Mouse (Mus musculus) lung, adult 2 months (tissue): ENCODE data around the gene Mtss1l. TPM values are rescaled to one million over a fixed set of nuclear protein-coding genes. Genes with fewer than 3 reads are reported as not detected.

Experiments used
- DNase-seq: peaks from one replicate; pipeline ENCODE4 v3.0.0; 2022
- H3K4me1 ChIP-seq: fragments of 200-500 bp; 2 replicates; pipeline ENCODE4 v1.6.1; 2011; ENCODE audit warnings: low read length; ENCODE audit not compliant: control insufficient read depth, insufficient read depth
- H3K4me3 ChIP-seq: fragments of 200-500 bp; replicated peaks from 2 replicates; pipeline ENCODE3; 2011; ENCODE audit warnings: low read depth, mild to moderate bottlenecking, control low read depth, low read length; ENCODE audit errors: extremely low read depth
- CTCF ChIP-seq: fragments of 200-500 bp; IDR thresholded peaks from 2 replicates; pipeline ENCODE4 v1.5.1; 2011; ENCODE audit warnings: mild to moderate bottlenecking, low read length, control low read depth; ENCODE audit not compliant: insufficient read depth
- POLR2A ChIP-seq: fragments of 200-500 bp; IDR thresholded peaks from 2 replicates; pipeline ENCODE4 v1.6.1; 2011; ENCODE audit warnings: low read depth, mild to moderate bottlenecking, control low read depth, low read length, borderline replicate concordance; ENCODE audit errors: extremely low read depth
- WGBS: fragments of 180-500 bp; shearing (Covaris S2); methylation state at CpG from one replicate; pipeline ENCODE4 v1.1.7; 2018; 5-methylcytosine and 5-hydroxymethylcytosine counted together
- polyA plus RNA-seq: library from polyadenylated mRNA; depleted of rRNA; stranded (reverse); fragments of >200 nt; gene quantifications from 2 replicates; pipeline ENCODE4 v1.2.3, GENCODE M21; 2012; rRNA removed

Gene Mtss1l
- 120 and 125 TPM in 2 replicates for polyA plus RNA-seq

- H3K4me3 ChIP-seq = peak within 1 kb of the TSS; percentile 90
- H3K4me1 ChIP-seq = peaks cover 31% of the 10 kb centered on the region
- peak; percentile 64 for DNase-seq
- WGBS = 8% methylated on average over 73 of the region's 75 CpGs
- no peak for TF ChIP-seq CTCF
- 0 out of 2 replicates have a peak, but pooled peaks have one; percentile 12 for TF ChIP-seq POLR2A
These were observed at the start of gene Mtss1l for GRCm38 (mm10) chr8:110720685-110721598. Gene Mtss1l, plus strand, starts transcription at chr8:110721476.

GRCm38 (mm10) chr8:110672133-110672532 is 49.1 kb upstream of the Mtss1l start:
- TF ChIP-seq POLR2A = 0 out of 2 replicates have a peak, but pooled peaks have one; percentile 22
- no peak for TF ChIP-seq CTCF
- Histone ChIP-seq H3K4me3 (no peak overlapping the region), H3K4me1 (peaks cover 31% of the 10 kb centered on the region)
- no peak for DNase-seq
- WGBS = 47% methylated on average over 2 of the region's 2 CpGs

- WGBS = 42% methylated on average over 2 of the region's 2 CpGs
- no peak for DNase-seq
- H3K4me1 ChIP-seq = peaks cover 31% of the 10 kb centered on the region
- no peak for TF ChIP-seq POLR2A
- no peak for TF ChIP-seq CTCF
- no peak overlapping the region for H3K4me3 ChIP-seq
These were observed 48.1 kb upstream of the Mtss1l start for GRCm38 (mm10) chr8:110673168-110673567.

- Histone ChIP-seq H3K4me3 (no peak overlapping the region), H3K4me1 (peaks cover 32% of the 10 kb centered on the region)
- 100% methylated on average over 1 of the region's 1 CpGs for WGBS
- TF ChIP-seq CTCF (no peak), POLR2A (no peak)
- DNase-seq = no peak
These were observed 46.7 kb upstream of the Mtss1l start for GRCm38 (mm10) chr8:110674589-110674988.

DNA sequence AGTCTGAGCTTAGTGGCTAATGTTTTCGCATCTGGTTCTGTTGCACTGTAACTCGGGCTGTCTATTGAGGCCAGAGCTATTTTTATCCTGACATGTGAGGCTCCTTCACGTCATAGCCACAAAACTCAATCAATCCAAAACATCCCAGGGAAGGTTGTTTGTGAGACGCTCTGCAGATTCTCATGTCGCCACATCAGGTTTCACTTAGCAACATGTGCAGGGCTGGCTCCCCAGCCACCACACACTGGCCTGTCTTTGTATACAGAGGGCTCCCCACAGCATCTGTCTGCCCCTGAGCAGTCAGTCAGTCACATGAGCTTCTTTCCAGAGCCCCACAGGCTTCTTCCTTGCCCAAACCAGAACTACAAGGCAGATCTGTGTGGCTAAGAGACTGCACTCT is 44.6 kb upstream of the Mtss1l start:
- DNase-seq = no peak
- TF ChIP-seq CTCF (no peak), POLR2A (no peak)
- WGBS = 65% methylated on average over 5 of the region's 5 CpGs
- H3K4me3 ChIP-seq = no peak overlapping the region
- peaks cover 19% of the 10 kb centered on the region for H3K4me1 ChIP-seq

DNA sequence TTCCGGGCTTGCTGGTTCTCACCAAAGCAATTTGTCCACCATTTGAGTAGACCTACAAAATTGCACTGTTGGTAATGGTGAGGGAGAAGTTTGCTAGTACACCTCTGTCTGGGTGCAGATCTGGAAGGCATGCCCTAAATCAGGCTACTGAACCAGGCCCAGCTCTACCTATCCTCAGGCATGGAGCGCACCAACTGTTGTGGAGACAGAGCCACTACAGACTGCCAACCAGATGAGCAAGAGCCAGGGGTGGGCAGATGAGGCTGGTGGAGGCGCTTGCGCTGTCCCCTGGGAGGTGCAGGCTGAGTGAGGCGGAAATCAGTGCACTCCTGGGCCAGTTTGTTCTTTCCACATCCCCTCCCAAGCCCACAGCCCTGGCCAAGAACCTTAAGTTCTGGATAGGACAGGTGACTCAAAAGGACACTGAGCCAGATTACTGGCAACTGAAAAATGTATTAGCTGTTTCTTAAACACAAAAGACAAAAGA is 44.1 kb upstream of the Mtss1l start:
- DNase-seq = no peak
- TF ChIP-seq POLR2A (no peak), CTCF (no peak)
- Histone ChIP-seq H3K4me3 (no peak overlapping the region), H3K4me1 (peaks cover 14% of the 10 kb centered on the region)
- WGBS = 90% methylated on average over 5 of the region's 5 CpGs

- WGBS = 35% methylated on average over 3 of the region's 3 CpGs
- H3K4me1 ChIP-seq = 0 out of 2 replicates have a peak, but pooled peaks cover 5% of the 10 kb centered on the region
- DNase-seq = no peak
- no peak for TF ChIP-seq POLR2A
- TF ChIP-seq CTCF = no peak
- H3K4me3 ChIP-seq = no peak overlapping the region
These were observed 42.3 kb upstream of the Mtss1l start for GRCm38 (mm10) chr8:110678989-110679388.

GRCm38 (mm10) chr8:110687726-110688125 is 33.5 kb upstream of the Mtss1l start:
- peak; percentile 60 for DNase-seq
- H3K4me3 ChIP-seq = no peak overlapping the region
- H3K4me1 ChIP-seq = peaks cover 13% of the 10 kb centered on the region
- WGBS = 42% methylated on average over 5 of the region's 5 CpGs
- TF ChIP-seq CTCF (no peak), POLR2A (0 out of 2 replicates have a peak, but pooled peaks have one; percentile 10)

DNA sequence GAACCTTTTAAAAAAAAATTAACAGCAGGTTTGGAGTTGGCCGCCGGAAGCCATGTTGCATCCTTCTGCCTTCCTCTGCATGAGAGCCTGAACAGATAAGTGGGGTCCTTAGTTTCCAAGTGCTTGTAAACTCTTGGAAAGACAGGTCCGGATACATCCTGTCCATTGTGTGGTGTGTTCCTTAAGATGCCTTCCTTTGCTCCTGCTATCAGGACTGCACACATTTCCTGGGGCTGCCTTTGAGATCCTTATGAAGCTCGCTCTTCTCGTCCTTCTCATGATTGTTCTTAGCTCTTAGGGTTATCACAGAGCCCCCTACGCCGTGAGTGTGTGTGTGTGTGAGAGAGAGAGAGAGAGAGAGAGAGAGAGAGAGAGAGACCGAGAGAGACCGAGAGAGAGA is 31.3 kb upstream of the Mtss1l start:
- peaks cover 16% of the 10 kb centered on the region for H3K4me1 ChIP-seq
- 53% methylated on average over 9 of the region's 9 CpGs for WGBS
- DNase-seq = no peak
- no peak for TF ChIP-seq POLR2A
- no peak for TF ChIP-seq CTCF
- H3K4me3 ChIP-seq = no peak overlapping the region

GRCm38 (mm10) chr8:110694226-110694625 is 27.1 kb upstream of the Mtss1l start:
- Histone ChIP-seq H3K4me1 (peaks cover 14% of the 10 kb centered on the region), H3K4me3 (no peak overlapping the region)
- WGBS = 82% methylated on average over 5 of the region's 5 CpGs
- no peak for DNase-seq
- TF ChIP-seq POLR2A = no peak
- TF ChIP-seq CTCF = no peak
